Mouse (Mus musculus) 3T3-L1 (cell line): ENCODE measurements around the gene Tuba3a.
A peak's percentile ranks its signal among the peaks of the same experiment; 100 is the strongest.
"Not testable (repeated sequence)": the region's sequence is repeated elsewhere in the genome, so short reads cannot be mapped to it uniquely, and the experiment has no call there.

ENCODE experiments used
- DNase-seq: peaks from one replicate; pipeline ENCODE4 v3.0.0-alpha.2; 2015; ENCODE audit warnings: low read depth, low spot score

The Tuba3a gene

GRCm38 (mm10) chr6:125307091-125307490, 21.2 kb upstream of the Tuba3a start:
- DNase-seq = no peak

DNA sequence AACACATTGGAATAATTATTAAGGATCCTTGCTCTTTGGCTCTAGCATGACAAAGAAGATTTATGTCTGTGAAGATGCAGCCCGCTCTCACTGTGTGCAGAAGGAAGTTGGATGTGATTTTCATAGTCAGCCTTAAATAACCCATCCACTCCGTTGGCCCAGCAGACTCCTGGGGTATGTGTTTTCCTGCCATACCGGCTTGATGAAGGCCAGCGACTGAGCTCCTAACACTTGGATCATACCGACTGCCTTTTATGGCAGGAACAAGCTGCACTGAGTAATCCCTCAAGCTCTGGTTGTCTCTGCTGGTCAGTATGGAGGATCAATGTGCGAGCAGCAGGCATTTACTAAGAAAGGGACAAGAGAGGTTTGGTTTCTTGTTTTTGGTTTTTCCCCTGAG, 19.6 kb upstream of the Tuba3a start:
- no peak for DNase-seq

DNA sequence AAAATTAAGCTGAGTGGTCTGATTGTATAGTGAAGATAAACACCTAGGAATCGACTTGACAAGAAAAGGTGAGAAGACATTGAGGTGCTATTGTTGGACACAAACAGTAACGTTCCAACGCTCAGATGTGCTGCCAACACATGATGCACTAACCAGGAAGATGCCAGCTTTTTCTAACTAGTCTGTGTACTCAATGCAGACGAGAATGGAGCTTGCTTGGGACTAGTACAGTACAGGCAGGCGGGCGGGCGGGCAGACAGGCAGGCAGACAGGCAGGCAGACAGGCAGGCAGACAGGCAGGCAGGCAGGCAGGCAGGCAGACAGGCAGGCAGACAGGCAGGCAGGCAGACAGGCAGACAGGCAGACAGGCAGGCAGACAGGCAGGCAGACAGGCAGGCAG, 18.6 kb upstream of the Tuba3a start:
- not testable (repeated sequence) for DNase-seq

- DNase-seq = no peak
Measured at GRCm38 (mm10) chr6:125303242-125303641, 17.4 kb upstream of the Tuba3a start.

GRCm38 (mm10) chr6:125302231-125302982, 16.6 kb upstream of the Tuba3a start:
- DNase-seq = no peak

DNA sequence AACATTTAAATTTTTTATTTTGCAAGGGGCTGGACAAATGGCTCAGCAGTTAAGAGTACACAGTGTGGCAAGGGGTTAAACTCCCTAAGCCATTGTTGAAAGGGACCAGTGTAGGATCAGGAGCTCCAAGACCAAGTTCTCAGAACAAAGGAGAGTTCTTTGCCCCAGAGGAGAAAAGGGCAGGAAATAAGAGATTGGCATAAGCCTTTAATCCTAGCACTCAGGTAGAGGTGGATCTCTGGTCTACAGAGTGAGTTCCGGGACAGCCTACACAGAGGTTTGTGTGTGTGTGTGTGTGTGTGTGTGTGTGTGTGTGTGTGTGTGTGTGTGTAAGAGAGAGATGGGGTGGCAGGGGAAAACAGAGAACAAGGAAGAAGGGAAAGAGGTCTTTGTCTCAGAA, 15.1 kb upstream of the Tuba3a start:
- DNase-seq = no peak

DNA sequence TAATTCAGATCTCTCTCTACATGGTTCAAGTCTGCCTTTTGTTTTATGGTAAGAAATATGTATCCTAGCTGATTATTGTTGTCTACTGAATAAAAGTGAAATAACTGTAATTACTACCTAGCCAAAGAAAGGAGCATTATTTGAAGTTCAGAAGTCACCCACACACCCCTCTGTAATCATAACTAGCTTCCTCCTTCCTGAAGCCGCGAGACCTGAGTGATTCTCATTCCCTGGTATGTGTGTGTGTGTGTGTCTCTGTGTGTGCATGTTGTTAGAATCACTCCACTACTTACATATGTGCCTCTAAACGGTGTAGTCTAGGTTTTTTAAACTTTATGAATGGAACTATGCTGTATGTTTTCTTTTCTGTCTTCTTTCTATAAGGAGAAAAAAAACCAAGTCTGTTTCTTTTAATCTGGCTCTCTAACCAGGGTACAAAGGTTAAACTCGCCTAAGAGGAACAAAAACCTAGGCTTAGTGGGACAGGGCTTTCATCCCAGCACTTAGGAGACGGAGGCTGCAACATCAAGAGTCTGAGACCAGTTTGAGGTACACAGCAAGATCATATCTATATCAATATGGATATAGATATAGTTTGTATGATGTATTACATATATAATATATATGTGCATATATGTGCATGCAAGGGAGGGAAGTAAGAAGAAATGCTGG, 11.4 kb upstream of the Tuba3a start:
- no peak for DNase-seq

GRCm38 (mm10) chr6:125294049-125294448, 8.2 kb upstream of the Tuba3a start:
- DNase-seq = no peak

DNA sequence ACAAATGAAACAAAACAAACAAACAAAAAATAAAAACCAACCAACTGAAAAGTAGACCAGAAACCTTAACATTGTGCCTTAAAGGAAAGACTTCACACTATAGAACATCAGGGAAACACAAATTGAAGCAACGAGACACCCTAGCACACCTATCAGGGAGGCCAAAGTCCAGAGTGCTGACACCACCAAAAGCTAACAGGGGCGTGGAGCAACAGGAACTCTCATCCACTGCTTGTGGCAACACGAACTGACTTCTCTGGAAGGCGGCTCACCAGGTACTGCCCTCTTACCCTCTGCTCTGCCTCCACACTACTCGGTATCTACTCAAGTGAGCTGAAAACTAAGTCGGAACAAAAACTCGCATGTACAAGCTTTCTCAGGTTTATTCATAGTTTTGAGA, 6.4 kb upstream of the Tuba3a start:
- no peak for DNase-seq

DNA sequence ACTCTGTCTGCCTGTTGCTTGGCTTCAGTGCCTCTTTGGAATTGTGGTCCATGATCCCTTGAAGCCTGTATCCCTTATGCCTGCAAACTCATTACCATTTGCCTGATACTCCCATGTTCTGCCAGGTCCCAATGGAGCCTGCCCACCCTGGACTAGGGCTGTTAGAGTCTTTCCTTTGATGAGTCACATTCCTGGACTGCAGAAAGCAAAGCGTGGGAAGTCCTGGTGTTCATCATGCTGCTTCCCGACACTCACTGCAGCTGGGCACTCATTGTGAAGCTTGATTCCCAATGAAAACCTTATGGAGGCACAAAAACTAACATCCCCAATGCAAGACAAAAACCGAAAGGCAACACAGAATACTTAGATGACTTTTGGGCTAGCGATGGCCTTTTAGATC, 5.5 kb upstream of the Tuba3a start:
- peak; percentile 80 for DNase-seq

DNA sequence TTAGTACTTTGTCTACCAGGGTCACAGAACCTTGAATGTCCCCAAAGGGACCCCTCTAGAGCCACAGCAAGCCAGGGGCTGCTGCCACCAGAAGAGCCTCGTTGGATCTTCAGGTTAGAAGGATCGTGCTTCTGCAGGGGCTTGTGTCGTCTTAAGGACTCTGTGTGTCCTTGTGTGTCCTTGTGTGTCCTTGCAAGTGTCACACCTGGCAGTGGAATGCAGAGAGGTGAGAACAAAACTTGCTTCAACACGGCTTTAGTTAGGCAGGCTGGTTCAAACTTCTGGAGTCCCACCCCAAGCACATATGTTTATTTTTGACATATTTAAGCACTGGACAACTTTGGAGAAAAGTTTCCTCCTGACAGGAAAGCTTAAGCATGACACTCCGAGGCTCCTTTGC, 2.9 kb upstream of the Tuba3a start:
- no peak for DNase-seq

GRCm38 (mm10) chr6:125286944-125287343, 1.1 kb upstream of the Tuba3a start:
- DNase-seq = no peak

GRCm38 (mm10) chr6:125284751-125285150, 1.1 kb downstream of the Tuba3a start:
- no peak for DNase-seq

DNA sequence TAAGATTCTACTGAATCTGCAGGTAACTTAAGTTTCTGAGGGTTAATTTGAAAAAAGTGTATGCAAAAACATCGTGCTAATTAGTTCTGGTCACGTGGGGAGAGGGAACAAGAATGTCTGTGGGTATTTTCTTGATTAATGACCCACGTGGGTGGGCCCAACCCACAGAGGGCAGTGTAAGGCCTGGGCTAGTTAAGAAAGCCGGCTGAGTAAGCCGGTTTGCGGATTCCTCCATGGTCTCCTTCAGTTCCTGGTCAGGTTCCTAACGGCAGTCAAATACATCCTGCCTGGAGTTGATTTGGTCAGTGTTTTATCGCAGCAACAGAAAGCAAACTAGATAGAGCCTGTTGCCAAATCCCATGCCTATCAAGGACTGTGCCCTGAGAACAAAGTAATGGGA, 1.6 kb downstream of the Tuba3a start:
- no peak for DNase-seq

- not testable (repeated sequence) for DNase-seq
Measured at GRCm38 (mm10) chr6:125282721-125283120, 3.1 kb downstream of the Tuba3a start.

GRCm38 (mm10) chr6:125279729-125280128, 6.1 kb downstream of the Tuba3a start:
- no peak for DNase-seq

DNA sequence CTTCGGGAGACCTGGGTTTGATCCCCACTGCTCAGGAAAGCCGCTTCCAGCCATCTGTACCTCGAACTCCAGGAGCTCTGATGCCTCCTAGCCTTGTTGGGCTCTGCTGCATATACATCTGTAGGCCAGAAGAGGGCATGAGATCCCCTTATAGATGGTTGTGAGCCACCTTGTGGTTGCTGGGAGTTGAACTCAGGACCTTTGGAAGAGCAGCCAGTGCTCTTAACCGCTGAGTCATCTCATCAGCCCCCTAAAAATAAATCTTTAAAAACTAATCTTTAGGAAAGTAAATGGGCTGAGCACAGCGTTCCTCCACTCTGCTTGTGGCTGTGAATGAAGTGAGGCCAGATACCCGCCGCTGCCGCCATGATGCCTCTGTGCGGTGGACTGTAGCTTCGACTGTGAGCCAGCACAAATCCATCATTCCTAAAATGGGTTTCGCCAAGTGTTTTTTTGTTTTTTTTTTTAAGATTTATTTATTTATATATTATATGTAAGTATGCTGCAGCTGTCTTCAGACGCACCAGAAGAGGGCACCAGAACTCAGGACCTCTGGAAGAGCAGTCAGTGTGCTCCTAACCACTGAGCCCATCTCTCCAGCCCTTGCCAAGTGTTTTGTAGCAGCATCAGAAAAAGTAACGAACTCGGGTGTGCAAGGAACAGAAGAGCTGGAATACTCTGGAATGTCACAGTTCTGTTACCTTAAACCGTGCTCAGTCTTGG, 10.8 kb downstream of the Tuba3a start:
- peak; percentile 81 for DNase-seq

- DNase-seq = no peak
Measured at GRCm38 (mm10) chr6:125272228-125272785, 13.5 kb downstream of the Tuba3a start.

DNA sequence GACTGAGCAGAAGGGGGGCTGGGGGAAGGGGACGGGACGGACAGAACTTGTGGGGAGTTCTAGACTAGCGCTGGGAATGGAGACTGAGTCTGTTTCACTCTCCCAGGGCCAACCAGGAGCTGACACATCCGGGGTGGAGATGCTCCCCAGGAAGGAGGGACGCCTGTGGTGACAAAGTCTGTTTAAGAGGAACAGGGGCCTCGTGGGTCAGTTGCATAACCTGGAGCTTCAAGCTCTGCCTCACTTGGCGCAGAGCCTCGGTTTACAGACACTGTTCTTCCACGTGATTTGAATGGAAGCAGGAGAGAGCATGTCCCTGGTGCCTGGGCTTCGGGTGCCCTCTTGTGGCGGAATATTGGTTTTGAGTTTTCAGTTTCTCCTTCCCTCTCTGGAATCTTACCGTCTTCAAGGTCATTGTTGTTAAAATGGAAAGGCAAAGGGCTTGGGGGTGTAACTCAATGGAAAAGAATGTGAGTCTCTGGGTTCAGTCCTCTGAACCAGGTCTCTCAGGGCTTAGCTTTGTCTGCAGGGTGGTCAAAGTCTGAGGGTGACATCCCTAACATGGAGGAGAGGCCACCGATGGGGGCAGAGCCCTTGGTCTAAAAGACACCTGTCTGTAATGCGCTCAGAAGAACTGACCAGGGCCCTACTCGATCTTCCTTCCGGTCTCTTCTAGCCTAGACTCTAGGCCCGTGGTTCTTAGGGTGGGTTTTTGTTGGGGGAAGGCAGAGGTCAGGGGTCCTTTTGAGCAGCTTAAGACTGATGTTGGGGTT, 14.2 kb downstream of the Tuba3a start:
- peak; percentile 99 for DNase-seq

GRCm38 (mm10) chr6:125268799-125269198, 17.0 kb downstream of the Tuba3a start:
- no peak for DNase-seq

DNA sequence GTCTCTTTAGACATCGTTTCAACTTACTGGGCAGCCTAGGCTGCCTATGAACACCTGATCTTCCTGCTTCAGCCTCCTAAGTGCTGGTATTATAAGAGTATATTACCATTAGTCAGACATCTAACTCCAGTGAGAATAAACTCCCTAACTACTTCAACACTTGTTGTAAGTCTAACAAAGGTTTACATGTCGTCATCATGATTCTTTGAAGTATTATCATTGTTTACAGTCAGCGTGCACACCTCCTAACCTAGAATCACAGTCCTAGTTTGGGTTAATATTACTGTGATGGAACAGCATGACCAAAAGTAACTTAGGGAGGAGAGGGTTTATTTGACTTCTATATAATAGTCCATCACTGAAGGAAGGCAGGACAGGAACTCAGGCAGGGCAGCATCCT, 18.4 kb downstream of the Tuba3a start:
- no peak for DNase-seq

GRCm38 (mm10) chr6:125266600-125266999, 19.2 kb downstream of the Tuba3a start:
- not testable (repeated sequence) for DNase-seq
